Mouse (Mus musculus): ENCODE data around the gene Ptpn1. TPM values are rescaled to one million over a fixed set of nuclear protein-coding genes. Genes with fewer than 3 reads are reported as not detected.

The Ptpn1 gene
- polyA plus RNA-seq, 1 experiment from 2014 or later, result 69.3 TPM

- Histone ChIP-seq H3K9ac (no peak overlapping the region), H3K4me1 (replicated peaks; ENCODE audit: control insufficient read depth, insufficient read depth, low read length) (no peaks in the 10 kb centered on the region), H3K27me3 (ENCODE audit: control insufficient read depth, insufficient read depth, low read length) (no peaks in the 10 kb centered on the region), H3K4me2 (replicated peaks) (no peak overlapping the region), H3K4me3 (replicated peaks; ENCODE audit: low read length) (no peak overlapping the region), H3K27ac (no peak overlapping the region), H3K36me3 (replicated peaks; ENCODE audit: control insufficient read depth, insufficient read depth) (no peaks in the 10 kb centered on the region), H3K9me3 (ENCODE audit: control insufficient read depth, low read length) (no peaks in the 10 kb centered on the region)
- ATAC-seq (ENCODE audit: low FRiP score), result no peak
- no peak for DNase-seq (ENCODE audit: low spot score)
- 69% methylated on average over 1 of the region's 1 CpGs for WGBS
Observed at GRCm38 (mm10) chr2:167919081-167919480, 12.8 kb upstream of the Ptpn1 start.

- Histone ChIP-seq H3K36me3 (replicated peaks; ENCODE audit: control insufficient read depth, insufficient read depth) (no peaks in the 10 kb centered on the region), H3K4me1 (replicated peaks; ENCODE audit: control insufficient read depth, insufficient read depth, low read length) (peaks cover 6% of the 10 kb centered on the region), H3K4me3 (replicated peaks; ENCODE audit: low read length) (no peak overlapping the region), H3K9ac (no peak overlapping the region), H3K27me3 (ENCODE audit: control insufficient read depth, insufficient read depth, low read length) (no peaks in the 10 kb centered on the region), H3K4me2 (replicated peaks) (no peak overlapping the region), H3K9me3 (ENCODE audit: control insufficient read depth, low read length) (no peaks in the 10 kb centered on the region), H3K27ac (no peak overlapping the region)
- ATAC-seq (ENCODE audit: low FRiP score) (no peak), DNase-seq (ENCODE audit: low spot score) (no peak)
- WGBS, result 72% methylated on average over 11 of the region's 11 CpGs
Observed at GRCm38 (mm10) chr2:167920041-167920440, 11.8 kb upstream of the Ptpn1 start.

GRCm38 (mm10) chr2:167920960-167921495 is 10.8 kb upstream of the Ptpn1 start:
- H3K4me1 ChIP-seq (replicated peaks; ENCODE audit: control insufficient read depth, insufficient read depth, low read length), result peaks cover 6% of the 10 kb centered on the region
- H3K27ac ChIP-seq, result no peak overlapping the region
- H3K4me3 ChIP-seq (replicated peaks; ENCODE audit: low read length), result no peak overlapping the region
- H3K27me3 ChIP-seq (ENCODE audit: control insufficient read depth, insufficient read depth, low read length), result no peaks in the 10 kb centered on the region
- no peak overlapping the region for H3K9ac ChIP-seq
- no peak overlapping the region for H3K4me2 ChIP-seq (replicated peaks)
- no peaks in the 10 kb centered on the region for H3K36me3 ChIP-seq (replicated peaks; ENCODE audit: control insufficient read depth, insufficient read depth)
- ATAC-seq (ENCODE audit: low FRiP score) (no peak), DNase-seq (ENCODE audit: low spot score) (no peak)
- no peaks in the 10 kb centered on the region for H3K9me3 ChIP-seq (ENCODE audit: control insufficient read depth, low read length)
- 84% methylated on average over 9 of the region's 9 CpGs for WGBS

- DNase-seq (ENCODE audit: low spot score) (no peak), ATAC-seq (ENCODE audit: low FRiP score) (no peak)
- Histone ChIP-seq H3K27me3 (ENCODE audit: control insufficient read depth, insufficient read depth, low read length) (no peaks in the 10 kb centered on the region), H3K4me3 (replicated peaks; ENCODE audit: low read length) (no peak overlapping the region), H3K4me2 (replicated peaks) (no peak overlapping the region), H3K9ac (no peak overlapping the region), H3K4me1 (replicated peaks; ENCODE audit: control insufficient read depth, insufficient read depth, low read length) (peaks cover 6% of the 10 kb centered on the region), H3K36me3 (replicated peaks; ENCODE audit: control insufficient read depth, insufficient read depth) (no peaks in the 10 kb centered on the region), H3K27ac (no peak overlapping the region), H3K9me3 (ENCODE audit: control insufficient read depth, low read length) (no peaks in the 10 kb centered on the region)
- 86% methylated on average over 8 of the region's 8 CpGs for WGBS
Observed at GRCm38 (mm10) chr2:167921823-167922222, 10.0 kb upstream of the Ptpn1 start.

GRCm38 (mm10) chr2:167924011-167924410 is 7.8 kb upstream of the Ptpn1 start:
- Histone ChIP-seq H3K27ac (no peak overlapping the region), H3K4me3 (replicated peaks; ENCODE audit: low read length) (no peak overlapping the region), H3K36me3 (replicated peaks; ENCODE audit: control insufficient read depth, insufficient read depth) (no peaks in the 10 kb centered on the region), H3K27me3 (ENCODE audit: control insufficient read depth, insufficient read depth, low read length) (no peaks in the 10 kb centered on the region), H3K4me1 (replicated peaks; ENCODE audit: control insufficient read depth, insufficient read depth, low read length) (peaks cover 6% of the 10 kb centered on the region), H3K4me2 (replicated peaks) (no peak overlapping the region), H3K9ac (no peak overlapping the region), H3K9me3 (ENCODE audit: control insufficient read depth, low read length) (no peaks in the 10 kb centered on the region)
- ATAC-seq (ENCODE audit: low FRiP score) (no peak), DNase-seq (ENCODE audit: low spot score) (no peak)
- 90% methylated on average over 5 of the region's 5 CpGs for WGBS

- peak overlapping the region; percentile 33 for H3K4me3 ChIP-seq (replicated peaks; ENCODE audit: low read length)
- H3K9ac ChIP-seq, result peak overlapping the region; percentile 59; the same call in 1 of the 2 replicates
- H3K27ac ChIP-seq, result 0 out of 2 replicates have a peak overlapping the region, but pooled peaks have one; percentile 46
- DNase-seq (ENCODE audit: low spot score) (peak; percentile 68), ATAC-seq (ENCODE audit: low FRiP score) (peak; percentile 19; the same call in 1 of the 2 replicates)
- H3K27me3 ChIP-seq (ENCODE audit: control insufficient read depth, insufficient read depth, low read length), result no peaks in the 10 kb centered on the region
- 5% methylated on average over 29 of the region's 29 CpGs for WGBS
- peaks cover 6% of the 10 kb centered on the region for H3K4me1 ChIP-seq (replicated peaks; ENCODE audit: control insufficient read depth, insufficient read depth, low read length)
- peak overlapping the region; percentile 84 for H3K4me2 ChIP-seq (replicated peaks)
- H3K36me3 ChIP-seq (replicated peaks; ENCODE audit: control insufficient read depth, insufficient read depth), result no peaks in the 10 kb centered on the region
- no peaks in the 10 kb centered on the region for H3K9me3 ChIP-seq (ENCODE audit: control insufficient read depth, low read length)
Observed at GRCm38 (mm10) chr2:167924803-167925604, 6.9 kb upstream of the Ptpn1 start.

GRCm38 (mm10) chr2:167925841-167926800 is 5.7 kb upstream of the Ptpn1 start:
- 83% methylated on average over 11 of the region's 11 CpGs for WGBS
- no peaks in the 10 kb centered on the region for H3K27me3 ChIP-seq (ENCODE audit: control insufficient read depth, insufficient read depth, low read length)
- H3K9me3 ChIP-seq (ENCODE audit: control insufficient read depth, low read length), result no peaks in the 10 kb centered on the region
- H3K27ac ChIP-seq, result no peak overlapping the region
- peaks cover 6% of the 10 kb centered on the region for H3K4me1 ChIP-seq (replicated peaks; ENCODE audit: control insufficient read depth, insufficient read depth, low read length)
- no peak for ATAC-seq (ENCODE audit: low FRiP score)
- H3K4me2 ChIP-seq (replicated peaks), result no peak overlapping the region
- no peak overlapping the region for H3K4me3 ChIP-seq (replicated peaks; ENCODE audit: low read length)
- no peak for DNase-seq (ENCODE audit: low spot score)
- H3K9ac ChIP-seq, result no peak overlapping the region
- H3K36me3 ChIP-seq (replicated peaks; ENCODE audit: control insufficient read depth, insufficient read depth), result no peaks in the 10 kb centered on the region

- Histone ChIP-seq H3K4me2 (replicated peaks) (no peak overlapping the region), H3K27ac (no peak overlapping the region), H3K9ac (no peak overlapping the region), H3K9me3 (ENCODE audit: control insufficient read depth, low read length) (no peaks in the 10 kb centered on the region), H3K4me1 (replicated peaks; ENCODE audit: control insufficient read depth, insufficient read depth, low read length) (peaks cover 11% of the 10 kb centered on the region), H3K4me3 (replicated peaks; ENCODE audit: low read length) (no peak overlapping the region), H3K27me3 (ENCODE audit: control insufficient read depth, insufficient read depth, low read length) (no peaks in the 10 kb centered on the region), H3K36me3 (replicated peaks; ENCODE audit: control insufficient read depth, insufficient read depth) (no peaks in the 10 kb centered on the region)
- ATAC-seq (ENCODE audit: low FRiP score) (no peak), DNase-seq (ENCODE audit: low spot score) (no peak)
- WGBS, result 58% methylated on average over 4 of the region's 4 CpGs
Observed at GRCm38 (mm10) chr2:167928002-167928526, 3.8 kb upstream of the Ptpn1 start.

GRCm38 (mm10) chr2:167928972-167929371 is 2.9 kb upstream of the Ptpn1 start:
- WGBS, result 81% methylated on average over 3 of the region's 3 CpGs
- H3K4me2 ChIP-seq (replicated peaks), result no peak overlapping the region
- H3K4me1 ChIP-seq (replicated peaks; ENCODE audit: control insufficient read depth, insufficient read depth, low read length), result peaks cover 17% of the 10 kb centered on the region
- no peak overlapping the region for H3K9ac ChIP-seq
- DNase-seq (ENCODE audit: low spot score) (no peak), ATAC-seq (ENCODE audit: low FRiP score) (no peak)
- no peaks in the 10 kb centered on the region for H3K27me3 ChIP-seq (ENCODE audit: control insufficient read depth, insufficient read depth, low read length)
- H3K9me3 ChIP-seq (ENCODE audit: control insufficient read depth, low read length), result no peaks in the 10 kb centered on the region
- no peak overlapping the region for H3K4me3 ChIP-seq (replicated peaks; ENCODE audit: low read length)
- H3K27ac ChIP-seq, result no peak overlapping the region
- H3K36me3 ChIP-seq (replicated peaks; ENCODE audit: control insufficient read depth, insufficient read depth), result no peaks in the 10 kb centered on the region
